Mouse (Mus musculus) kidney, embryonic 15.5 days (tissue): ENCODE data around the gene Myrip. TPM values are rescaled to one million over a fixed set of nuclear protein-coding genes. Genes with fewer than 3 reads are reported as not detected.
"Not testable (repeated sequence)": the region's sequence is repeated elsewhere in the genome, so short reads cannot be mapped to it uniquely, and the experiment has no call there.

Experiments used
- ATAC-seq: fragments of 200-750 bp; cut with Nextera tagmentation; replicated peaks from 2 replicates; pipeline ENCODE4 v1.8.0; 2017; ENCODE audit warnings: moderate TSS enrichment; ENCODE audit not compliant: low FRiP score
- H3K27ac ChIP-seq: fragments of 300-500 bp; sonication (generic); 2 replicates; pipeline ENCODE4 v1.5.1; 2015; ENCODE audit warnings: mild to moderate bottlenecking, inconsistent platforms
- H3K27me3 ChIP-seq: fragments of 300-500 bp; sonication (generic); 2 replicates; pipeline ENCODE4 v1.6.1; 2015; ENCODE audit warnings: inconsistent platforms
- H3K36me3 ChIP-seq: fragments of 300-500 bp; sonication (generic); 2 replicates; pipeline ENCODE4 v1.6.1; 2015; ENCODE audit warnings: inconsistent platforms
- H3K4me1 ChIP-seq: fragments of 300-500 bp; sonication (generic); 2 replicates; pipeline ENCODE4 v1.6.1; 2015; ENCODE audit warnings: inconsistent platforms
- H3K4me2 ChIP-seq: fragments of 300-500 bp; sonication (generic); 2 replicates; pipeline ENCODE4 v1.6.1; 2015; ENCODE audit warnings: moderate library complexity, mild to moderate bottlenecking, inconsistent platforms
- H3K4me3 ChIP-seq: fragments of 300-500 bp; sonication (generic); replicated peaks from 2 replicates; pipeline ENCODE4 v1.5.1; 2015; ENCODE audit warnings: mild to moderate bottlenecking, inconsistent platforms
- H3K9ac ChIP-seq: fragments of 300-500 bp; sonication (generic); 2 replicates; pipeline ENCODE4 v1.6.1; 2015; ENCODE audit warnings: mild to moderate bottlenecking, inconsistent platforms
- H3K9me3 ChIP-seq: fragments of 300-500 bp; sonication (generic); replicated peaks from 2 replicates; pipeline ENCODE4 v1.6.1; 2016; ENCODE audit warnings: inconsistent platforms
- WGBS: fragments of 180-500 bp; shearing (Covaris S2); methylation state at CpG from one replicate; pipeline ENCODE4 v1.1.7; 2015; ENCODE audit warnings: mixed read lengths; 5-methylcytosine and 5-hydroxymethylcytosine counted together
- polyA plus RNA-seq: library from polyadenylated mRNA; unstranded; fragments of >200 nt; fragmentation: Nextera tagmentation; extraction: Ambion mirVana; gene quantifications from 2 replicates; pipeline ENCODE4 v1.2.1, GENCODE M21; 2015

Myrip gene
- polyA plus RNA-seq: 0.33 and 0.35 TPM in 2 replicates

DNA sequence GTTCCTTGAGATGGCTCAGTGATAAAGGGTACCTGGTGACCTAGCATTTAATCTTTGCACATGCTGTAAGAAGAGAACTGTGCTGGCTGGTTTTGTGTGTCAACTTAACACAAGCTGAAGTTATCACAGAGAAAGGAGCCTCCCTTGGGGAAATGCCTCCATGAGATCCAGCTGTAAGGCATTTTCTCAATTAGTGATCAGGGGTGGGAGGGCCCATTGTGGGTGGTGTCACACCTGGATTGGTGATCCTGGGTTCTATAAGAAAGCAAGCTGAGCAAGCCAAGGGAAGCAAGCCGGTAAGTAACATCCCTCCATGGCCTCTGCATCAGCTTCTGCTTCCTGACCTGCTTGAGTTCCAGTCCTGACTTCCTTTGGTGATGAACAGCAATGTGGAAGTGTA lies at the start of gene Myrip:
Myrip (plus strand) TSS at position 301 of the 400 bp plus-strand sequence.
- not testable (repeated sequence) for H3K9ac ChIP-seq, ATAC-seq, H3K4me2 ChIP-seq, H3K9me3 ChIP-seq, H3K27ac ChIP-seq, H3K4me3 ChIP-seq, H3K36me3 ChIP-seq
- Histone ChIP-seq H3K27me3 (peaks cover 52% of the 10 kb centered on the region), H3K4me1 (peaks cover 19% of the 10 kb centered on the region)
- 87% methylated on average over 1 of the region's 1 CpGs for WGBS

DNA sequence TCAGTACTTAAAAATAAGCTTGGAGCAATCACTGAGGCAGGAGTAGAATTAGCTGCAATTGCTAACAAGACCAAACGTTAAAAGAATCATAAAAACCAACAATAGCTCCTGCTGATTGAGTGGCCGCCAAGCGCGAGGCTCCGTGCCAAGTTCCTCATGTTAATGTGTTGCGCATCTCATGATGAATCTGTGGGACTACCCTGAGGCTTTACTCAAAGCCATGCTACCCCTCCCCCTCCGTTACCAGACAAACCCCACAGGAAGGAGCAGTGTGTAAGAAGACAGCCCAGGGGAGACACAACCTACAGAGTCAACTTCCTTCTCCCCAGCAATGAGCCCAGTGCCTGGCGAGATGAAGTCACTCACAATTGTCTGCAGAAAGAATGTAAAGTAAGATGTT lies 41.5 kb upstream of the Myrip start:
- Histone ChIP-seq H3K27me3 (no peaks in the 10 kb centered on the region), H3K9ac (no peak overlapping the region), H3K9me3 (no peaks in the 10 kb centered on the region), H3K4me1 (no peaks in the 10 kb centered on the region), H3K4me2 (no peak overlapping the region), H3K27ac (no peak overlapping the region), H3K36me3 (no peaks in the 10 kb centered on the region), H3K4me3 (no peak overlapping the region)
- 60% methylated on average over 8 of the region's 8 CpGs for WGBS
- ATAC-seq: no peak

DNA sequence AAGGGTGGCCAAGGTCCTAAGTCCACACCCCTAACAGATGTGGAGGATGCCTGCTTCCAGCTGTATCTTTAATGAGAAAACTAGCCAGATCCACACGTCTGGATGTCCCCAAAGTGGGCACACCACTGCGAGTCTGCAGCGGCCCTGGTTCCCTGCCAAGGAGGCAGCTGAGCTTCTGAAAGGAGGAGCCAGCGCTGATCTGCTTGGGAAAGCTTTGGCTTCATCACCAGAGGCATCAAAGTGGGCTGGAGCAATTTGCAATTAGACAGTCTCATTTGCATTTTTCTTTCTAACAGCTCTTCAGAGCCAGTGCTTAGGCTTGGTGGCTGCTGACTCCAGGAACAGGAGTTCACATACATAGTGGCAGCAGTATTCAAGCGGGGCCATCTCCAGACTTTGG lies 37.3 kb upstream of the Myrip start:
- H3K36me3 ChIP-seq: no peaks in the 10 kb centered on the region
- H3K4me3 ChIP-seq: no peak overlapping the region
- H3K27ac ChIP-seq: no peak overlapping the region
- H3K4me1 ChIP-seq: no peaks in the 10 kb centered on the region
- H3K9me3 ChIP-seq: no peaks in the 10 kb centered on the region
- ATAC-seq: no peak
- H3K27me3 ChIP-seq: no peaks in the 10 kb centered on the region
- H3K9ac ChIP-seq: no peak overlapping the region
- H3K4me2 ChIP-seq: no peak overlapping the region
- 55% methylated on average over 5 of the region's 5 CpGs for WGBS

DNA sequence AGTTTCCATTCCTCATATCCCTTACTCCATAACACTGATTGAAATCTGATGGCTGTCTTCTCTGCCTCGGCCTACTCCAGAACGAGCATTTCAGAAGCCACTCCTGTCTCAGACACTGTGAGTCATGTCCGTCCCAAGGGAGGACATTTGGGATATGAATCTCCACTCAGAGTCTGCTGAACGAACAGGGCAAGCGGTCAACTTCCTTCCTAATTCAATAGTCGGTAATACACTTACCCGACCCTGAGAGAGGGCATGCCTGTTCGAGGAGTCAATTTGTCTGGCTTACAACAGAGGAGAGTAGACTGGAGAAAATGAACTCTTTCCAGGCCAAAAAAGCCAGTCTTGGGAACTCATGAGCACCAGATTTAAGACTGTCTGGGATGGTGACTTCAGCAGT lies 28.2 kb upstream of the Myrip start:
- no peak overlapping the region for H3K4me2 ChIP-seq
- WGBS: 49% methylated on average over 8 of the region's 8 CpGs
- H3K27me3 ChIP-seq: no peaks in the 10 kb centered on the region
- ATAC-seq: no peak; the same call in 1 of the 2 replicates
- H3K9me3 ChIP-seq: no peaks in the 10 kb centered on the region
- H3K4me3 ChIP-seq: no peak overlapping the region
- H3K9ac ChIP-seq: no peak overlapping the region
- no peaks in the 10 kb centered on the region for H3K36me3 ChIP-seq
- no peak overlapping the region for H3K27ac ChIP-seq
- H3K4me1 ChIP-seq: peaks cover 11% of the 10 kb centered on the region; the same call in 1 of the 2 replicates

- H3K4me1 ChIP-seq: peaks cover 11% of the 10 kb centered on the region; the same call in 1 of the 2 replicates
- H3K27me3 ChIP-seq: no peaks in the 10 kb centered on the region
These were observed 26.1 kb upstream of the Myrip start for GRCm38 (mm10) chr9:120275226-120275625.

DNA sequence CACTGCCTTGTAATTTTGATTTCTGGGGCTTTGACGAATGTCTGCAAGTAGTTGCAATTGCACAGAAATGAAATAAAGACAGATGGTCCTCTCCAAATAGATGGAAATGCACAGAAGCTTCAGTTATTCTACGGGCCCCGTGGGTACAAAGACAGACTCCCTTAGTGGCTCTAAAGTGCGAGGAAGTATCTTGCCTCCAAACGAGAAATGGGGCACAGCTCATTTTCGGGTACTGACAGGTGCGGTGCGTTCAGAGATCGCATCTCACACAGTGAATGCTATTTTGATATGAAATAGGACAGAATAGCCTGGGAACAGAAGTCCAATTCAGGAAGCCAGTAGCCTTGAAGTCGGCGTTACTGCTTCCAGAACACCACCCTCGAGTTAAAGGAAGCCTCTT lies 20.2 kb upstream of the Myrip start:
- Histone ChIP-seq H3K9me3 (no peaks in the 10 kb centered on the region), H3K4me3 (no peak overlapping the region), H3K27ac (no peak overlapping the region), H3K4me2 (no peak overlapping the region), H3K36me3 (no peaks in the 10 kb centered on the region), H3K9ac (no peak overlapping the region), H3K27me3 (0 out of 2 replicates have a peak, but pooled peaks cover 3% of the 10 kb centered on the region), H3K4me1 (no peaks in the 10 kb centered on the region)
- WGBS: 88% methylated on average over 12 of the region's 12 CpGs
- ATAC-seq: no peak

More at GRCm38 (mm10) chr9:120275226-120275625, 26.1 kb upstream of the Myrip start:
- Histone ChIP-seq H3K9ac (no peak overlapping the region), H3K27ac (no peak overlapping the region), H3K9me3 (no peaks in the 10 kb centered on the region), H3K4me3 (no peak overlapping the region), H3K36me3 (no peaks in the 10 kb centered on the region), H3K4me2 (no peak overlapping the region)
- ATAC-seq: no peak
- WGBS: 59% methylated on average over 7 of the region's 7 CpGs

- H3K36me3 ChIP-seq: no peaks in the 10 kb centered on the region
- ATAC-seq: no peak
- 0 out of 2 replicates have a peak, but pooled peaks cover 3% of the 10 kb centered on the region for H3K27me3 ChIP-seq
- H3K4me1 ChIP-seq: no peaks in the 10 kb centered on the region
- H3K27ac ChIP-seq: no peak overlapping the region
- no peak overlapping the region for H3K4me2 ChIP-seq
- H3K9ac ChIP-seq: no peak overlapping the region
- 44% methylated on average over 9 of the region's 9 CpGs for WGBS
- no peaks in the 10 kb centered on the region for H3K9me3 ChIP-seq
- no peak overlapping the region for H3K4me3 ChIP-seq
These were observed 18.8 kb upstream of the Myrip start for GRCm38 (mm10) chr9:120282461-120283047.

- ATAC-seq: no peak
- Histone ChIP-seq H3K27me3 (0 out of 2 replicates have a peak, but pooled peaks cover 3% of the 10 kb centered on the region), H3K9me3 (no peaks in the 10 kb centered on the region), H3K4me2 (no peak overlapping the region), H3K4me1 (no peaks in the 10 kb centered on the region), H3K36me3 (no peaks in the 10 kb centered on the region), H3K9ac (no peak overlapping the region), H3K27ac (no peak overlapping the region), H3K4me3 (no peak overlapping the region)
- WGBS: 92% methylated on average over 12 of the region's 12 CpGs
These were observed 17.8 kb upstream of the Myrip start for GRCm38 (mm10) chr9:120283556-120283955.

GRCm38 (mm10) chr9:120288011-120288410 lies 13.3 kb upstream of the Myrip start:
- 49% methylated on average over 3 of the region's 3 CpGs for WGBS
- Histone ChIP-seq H3K27me3 (no peaks in the 10 kb centered on the region), H3K27ac (no peak overlapping the region), H3K36me3 (no peaks in the 10 kb centered on the region), H3K4me3 (no peak overlapping the region), H3K4me2 (no peak overlapping the region), H3K4me1 (no peaks in the 10 kb centered on the region), H3K9ac (no peak overlapping the region), H3K9me3 (no peaks in the 10 kb centered on the region)
- ATAC-seq: no peak

GRCm38 (mm10) chr9:120290375-120290774 lies 10.9 kb upstream of the Myrip start:
- no peak overlapping the region for H3K4me2 ChIP-seq
- H3K36me3 ChIP-seq: no peaks in the 10 kb centered on the region
- H3K9me3 ChIP-seq: no peaks in the 10 kb centered on the region
- H3K4me3 ChIP-seq: no peak overlapping the region
- H3K4me1 ChIP-seq: no peaks in the 10 kb centered on the region
- no peaks in the 10 kb centered on the region for H3K27me3 ChIP-seq
- H3K9ac ChIP-seq: no peak overlapping the region
- no peak for ATAC-seq
- whole genome bisulfite sequencing: 90% methylated on average over 2 of the region's 2 CpGs
- H3K27ac ChIP-seq: no peak overlapping the region

GRCm38 (mm10) chr9:120292488-120292887 lies 8.8 kb upstream of the Myrip start:
- no peak overlapping the region for H3K4me2 ChIP-seq
- WGBS: 68% methylated on average over 5 of the region's 5 CpGs
- H3K9me3 ChIP-seq: no peaks in the 10 kb centered on the region
- H3K4me1 ChIP-seq: no peaks in the 10 kb centered on the region
- no peak overlapping the region for H3K4me3 ChIP-seq
- no peaks in the 10 kb centered on the region for H3K36me3 ChIP-seq
- no peak overlapping the region for H3K27ac ChIP-seq
- H3K9ac ChIP-seq: no peak overlapping the region
- H3K27me3 ChIP-seq: no peaks in the 10 kb centered on the region
- ATAC-seq: no peak

- 82% methylated on average over 5 of the region's 5 CpGs for WGBS
- H3K27me3 ChIP-seq: 0 out of 2 replicates have a peak, but pooled peaks cover 4% of the 10 kb centered on the region
- H3K9ac ChIP-seq: no peak overlapping the region
- no peaks in the 10 kb centered on the region for H3K4me1 ChIP-seq
- no peak for ATAC-seq
- no peaks in the 10 kb centered on the region for H3K36me3 ChIP-seq
- no peak overlapping the region for H3K4me3 ChIP-seq
- H3K9me3 ChIP-seq: no peaks in the 10 kb centered on the region
- H3K27ac ChIP-seq: no peak overlapping the region
- no peak overlapping the region for H3K4me2 ChIP-seq
These were observed 5.8 kb upstream of the Myrip start for GRCm38 (mm10) chr9:120295527-120295926.

DNA sequence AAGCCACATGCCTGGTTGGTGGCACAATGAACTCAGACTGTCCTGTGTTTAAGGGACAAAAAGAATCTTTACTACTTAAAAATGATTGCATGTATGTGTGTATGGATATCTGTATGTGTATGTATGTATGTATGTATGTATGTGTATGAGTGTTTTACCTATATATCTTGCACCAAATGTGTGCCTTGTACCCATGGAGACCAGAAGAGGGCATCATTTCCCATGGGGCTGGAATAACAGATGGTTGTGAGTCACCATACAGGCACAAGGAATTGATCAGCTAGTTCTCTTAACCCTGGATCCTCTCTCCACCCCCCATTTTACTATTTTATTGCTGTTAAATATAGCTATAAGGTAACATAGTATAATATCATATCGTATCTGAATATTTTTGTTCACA lies 4.4 kb upstream of the Myrip start:
- ATAC-seq: no peak
- Histone ChIP-seq H3K4me3 (no peak overlapping the region), H3K4me1 (no peaks in the 10 kb centered on the region), H3K4me2 (no peak overlapping the region), H3K9ac (no peak overlapping the region), H3K9me3 (0 out of 2 replicates have a peak, but pooled peaks cover 2% of the 10 kb centered on the region), H3K27me3 (peaks cover 9% of the 10 kb centered on the region), H3K27ac (no peak overlapping the region), H3K36me3 (no peaks in the 10 kb centered on the region)
- WGBS: 85% methylated on average over 1 of the region's 1 CpGs
